Mouse (Mus musculus): ENCODE measurements around the gene Plpp7. TPM values are rescaled to one million over a fixed set of nuclear protein-coding genes. Genes with fewer than 3 reads are reported as not detected.
A peak's percentile ranks its signal among the peaks of the same experiment; 100 is the strongest.

The Plpp7 gene
- polyA plus RNA-seq, 1 experiment from 2014 or later: 4.4 TPM

DNA sequence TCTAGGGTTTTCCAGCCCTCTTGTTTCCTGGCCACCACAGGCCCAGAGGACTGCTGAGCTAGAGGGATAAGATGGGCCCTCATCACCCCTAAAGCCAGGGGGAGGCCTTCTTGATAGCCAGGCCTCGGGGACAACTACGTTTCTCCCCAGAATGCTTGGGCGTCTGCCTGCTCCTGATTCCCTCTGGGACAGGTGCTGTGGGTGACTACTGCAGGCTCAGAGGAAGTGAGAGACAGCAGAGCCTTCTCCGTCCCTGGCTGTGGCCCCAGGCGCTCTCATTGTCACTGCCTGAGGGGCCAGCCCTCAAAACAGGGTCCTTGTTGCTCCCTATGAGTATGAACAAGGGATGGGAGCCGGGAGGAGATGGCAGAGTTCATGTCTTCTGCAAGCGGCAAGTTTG lies 10.6 kb downstream of the Plpp7 start:
- no peak overlapping the region for H3K4me3 ChIP-seq (replicated peaks)
- H3K27ac ChIP-seq: no peak overlapping the region
- H3K9me3 ChIP-seq: no peaks in the 10 kb centered on the region
- H3K36me3 ChIP-seq: 0 out of 2 replicates have a peak, but pooled peaks cover 2% of the 10 kb centered on the region
- 83% methylated on average over 7 of the region's 7 CpGs for WGBS
- H3K27me3 ChIP-seq (replicated peaks): no peaks in the 10 kb centered on the region
- no peak for ATAC-seq (ENCODE audit: insufficient read depth, low FRiP score, low read depth)
- no peak overlapping the region for H3K4me2 ChIP-seq
- no peaks in the 10 kb centered on the region for H3K4me1 ChIP-seq
- H3K9ac ChIP-seq: no peak overlapping the region

- Histone ChIP-seq H3K9ac (no peak overlapping the region), H3K4me1 (no peaks in the 10 kb centered on the region), H3K4me3 (replicated peaks) (no peak overlapping the region), H3K9me3 (no peaks in the 10 kb centered on the region), H3K27ac (no peak overlapping the region), H3K4me2 (no peak overlapping the region), H3K27me3 (replicated peaks) (no peaks in the 10 kb centered on the region), H3K36me3 (0 out of 2 replicates have a peak, but pooled peaks cover 2% of the 10 kb centered on the region)
- WGBS: 100% methylated on average over 1 of the region's 1 CpGs
- ATAC-seq (ENCODE audit: insufficient read depth, low FRiP score, low read depth): no peak
These were observed 15.9 kb downstream of the Plpp7 start for GRCm38 (mm10) chr2:32111268-32111667.

GRCm38 (mm10) chr2:32112548-32112947 lies 17.2 kb downstream of the Plpp7 start:
- no peak overlapping the region for H3K27ac ChIP-seq
- WGBS: 66% methylated on average over 2 of the region's 2 CpGs
- H3K36me3 ChIP-seq: 0 out of 2 replicates have a peak, but pooled peaks cover 2% of the 10 kb centered on the region
- ATAC-seq (ENCODE audit: insufficient read depth, low FRiP score, low read depth): no peak
- no peak overlapping the region for H3K4me2 ChIP-seq
- H3K9me3 ChIP-seq: no peaks in the 10 kb centered on the region
- H3K4me1 ChIP-seq: no peaks in the 10 kb centered on the region
- H3K9ac ChIP-seq: no peak overlapping the region
- H3K4me3 ChIP-seq (replicated peaks): no peak overlapping the region
- H3K27me3 ChIP-seq (replicated peaks): no peaks in the 10 kb centered on the region

DNA sequence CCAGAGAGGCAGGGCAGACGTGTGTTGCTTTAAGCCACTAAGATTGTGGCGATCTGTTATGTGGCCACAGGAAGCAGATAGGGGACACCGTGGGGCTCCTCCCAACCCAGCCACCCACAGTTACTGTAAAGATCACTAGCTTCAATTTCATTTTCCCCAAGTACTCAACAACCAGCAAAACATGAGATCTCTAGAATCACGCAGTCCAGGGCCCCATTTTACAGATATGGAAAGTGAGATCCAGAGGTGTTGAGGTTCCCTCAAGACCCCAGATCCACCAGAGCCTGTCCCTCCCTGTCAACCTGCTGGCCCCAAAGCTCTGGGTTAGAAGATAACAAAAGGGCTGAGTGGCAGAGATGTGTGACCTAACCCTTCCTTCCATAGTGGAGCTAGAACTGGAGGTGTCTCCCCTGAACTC lies 20.5 kb downstream of the Plpp7 start:
- no peaks in the 10 kb centered on the region for H3K4me1 ChIP-seq
- no peaks in the 10 kb centered on the region for H3K9me3 ChIP-seq
- WGBS: 90% methylated on average over 4 of the region's 4 CpGs
- no peaks in the 10 kb centered on the region for H3K36me3 ChIP-seq
- H3K27me3 ChIP-seq (replicated peaks): no peaks in the 10 kb centered on the region
- H3K9ac ChIP-seq: no peak overlapping the region
- H3K4me2 ChIP-seq: no peak overlapping the region
- no peak overlapping the region for H3K4me3 ChIP-seq (replicated peaks)
- ATAC-seq (ENCODE audit: insufficient read depth, low FRiP score, low read depth): peak; percentile 78; the same call in 1 of the 2 replicates
- no peak overlapping the region for H3K27ac ChIP-seq

DNA sequence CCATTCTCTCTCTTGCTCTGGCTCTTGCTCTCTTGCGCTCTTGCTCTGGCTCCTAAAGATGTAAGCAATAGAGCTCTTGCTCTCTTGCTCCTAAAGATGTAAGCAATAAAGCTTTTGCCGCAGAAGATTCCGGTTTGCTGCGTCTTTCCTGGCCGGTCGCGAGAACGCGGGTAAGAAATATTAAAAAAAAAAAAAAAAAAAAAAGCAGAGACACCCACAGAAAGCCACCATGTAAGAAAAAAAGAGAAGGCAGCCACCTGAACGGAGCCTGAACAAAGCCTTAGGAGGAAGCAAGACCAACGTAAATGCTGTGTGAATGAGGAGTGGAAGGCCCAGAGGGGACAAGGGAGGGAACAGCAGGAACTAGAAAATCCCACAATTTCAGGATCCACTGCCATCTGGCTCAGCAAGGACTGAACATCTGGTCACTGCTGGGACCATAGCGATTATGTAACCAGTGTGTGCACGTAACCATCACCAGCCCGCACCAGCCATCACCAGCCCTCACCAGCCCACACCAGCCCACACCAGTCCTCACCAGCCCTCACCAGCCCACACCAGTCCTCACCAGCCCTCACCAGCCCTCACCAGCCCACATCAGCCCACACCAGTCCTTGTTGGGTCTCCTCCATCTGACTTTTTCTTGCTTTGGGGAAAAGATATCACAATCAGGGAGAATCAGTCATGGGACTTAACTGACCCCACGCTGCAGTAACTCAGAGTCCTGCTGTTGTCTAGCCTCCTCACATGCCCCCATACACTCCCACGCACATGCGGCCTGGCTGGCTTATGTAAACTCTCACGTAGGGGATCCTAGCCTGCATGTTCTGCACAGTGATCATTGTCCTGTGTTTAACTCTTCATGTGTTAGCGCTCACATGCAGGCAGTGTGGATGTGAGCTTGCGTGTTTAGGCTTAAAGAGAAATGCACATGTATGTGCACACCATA lies 24.7 kb downstream of the Plpp7 start:
- no peaks in the 10 kb centered on the region for H3K9me3 ChIP-seq
- no peaks in the 10 kb centered on the region for H3K27me3 ChIP-seq (replicated peaks)
- no peak overlapping the region for H3K9ac ChIP-seq
- no peaks in the 10 kb centered on the region for H3K36me3 ChIP-seq
- H3K27ac ChIP-seq: no peak overlapping the region
- 87% methylated on average over 20 of the region's 20 CpGs for WGBS
- no peak overlapping the region for H3K4me3 ChIP-seq (replicated peaks)
- no peak overlapping the region for H3K4me2 ChIP-seq
- H3K4me1 ChIP-seq: no peaks in the 10 kb centered on the region
- ATAC-seq (ENCODE audit: insufficient read depth, low FRiP score, low read depth): no peak; the same call in 1 of the 2 replicates

- H3K36me3 ChIP-seq: no peaks in the 10 kb centered on the region
- H3K27ac ChIP-seq: no peak overlapping the region
- no peaks in the 10 kb centered on the region for H3K27me3 ChIP-seq (replicated peaks)
- H3K4me2 ChIP-seq: no peak overlapping the region
- no peak overlapping the region for H3K4me3 ChIP-seq (replicated peaks)
- no peak; the same call in 1 of the 2 replicates for ATAC-seq (ENCODE audit: insufficient read depth, low FRiP score, low read depth)
- no peak overlapping the region for H3K9ac ChIP-seq
- H3K4me1 ChIP-seq: no peaks in the 10 kb centered on the region
- WGBS: 58% methylated on average over 5 of the region's 5 CpGs
- no peaks in the 10 kb centered on the region for H3K9me3 ChIP-seq
These were observed 25.8 kb downstream of the Plpp7 start for GRCm38 (mm10) chr2:32121150-32121549.

DNA sequence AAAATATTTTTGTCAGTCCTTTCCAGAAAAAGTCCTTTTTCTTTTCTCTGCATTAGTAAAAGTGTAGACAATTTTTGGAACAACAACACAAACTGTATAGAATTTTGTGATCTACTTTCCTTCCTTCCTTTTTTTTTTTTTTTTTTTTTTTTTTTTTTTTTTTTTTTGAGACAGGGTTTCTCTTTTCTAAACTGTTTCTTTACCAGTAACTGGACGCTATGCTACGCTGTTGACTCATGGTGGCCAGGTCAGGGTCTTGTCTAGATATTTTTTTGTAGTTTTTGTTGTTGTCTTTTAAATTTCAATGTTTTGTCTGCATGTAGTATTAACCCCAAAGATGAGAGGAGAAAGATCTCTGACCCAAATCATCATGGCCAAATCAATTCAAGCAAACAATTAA lies 26.5 kb downstream of the Plpp7 start:
- no peaks in the 10 kb centered on the region for H3K27me3 ChIP-seq (replicated peaks)
- no peaks in the 10 kb centered on the region for H3K9me3 ChIP-seq
- no peak overlapping the region for H3K4me2 ChIP-seq
- no peak overlapping the region for H3K4me3 ChIP-seq (replicated peaks)
- 76% methylated on average over 2 of the region's 2 CpGs for WGBS
- H3K27ac ChIP-seq: no peak overlapping the region
- ATAC-seq (ENCODE audit: insufficient read depth, low FRiP score, low read depth): no peak
- H3K9ac ChIP-seq: no peak overlapping the region
- no peaks in the 10 kb centered on the region for H3K4me1 ChIP-seq
- no peaks in the 10 kb centered on the region for H3K36me3 ChIP-seq

DNA sequence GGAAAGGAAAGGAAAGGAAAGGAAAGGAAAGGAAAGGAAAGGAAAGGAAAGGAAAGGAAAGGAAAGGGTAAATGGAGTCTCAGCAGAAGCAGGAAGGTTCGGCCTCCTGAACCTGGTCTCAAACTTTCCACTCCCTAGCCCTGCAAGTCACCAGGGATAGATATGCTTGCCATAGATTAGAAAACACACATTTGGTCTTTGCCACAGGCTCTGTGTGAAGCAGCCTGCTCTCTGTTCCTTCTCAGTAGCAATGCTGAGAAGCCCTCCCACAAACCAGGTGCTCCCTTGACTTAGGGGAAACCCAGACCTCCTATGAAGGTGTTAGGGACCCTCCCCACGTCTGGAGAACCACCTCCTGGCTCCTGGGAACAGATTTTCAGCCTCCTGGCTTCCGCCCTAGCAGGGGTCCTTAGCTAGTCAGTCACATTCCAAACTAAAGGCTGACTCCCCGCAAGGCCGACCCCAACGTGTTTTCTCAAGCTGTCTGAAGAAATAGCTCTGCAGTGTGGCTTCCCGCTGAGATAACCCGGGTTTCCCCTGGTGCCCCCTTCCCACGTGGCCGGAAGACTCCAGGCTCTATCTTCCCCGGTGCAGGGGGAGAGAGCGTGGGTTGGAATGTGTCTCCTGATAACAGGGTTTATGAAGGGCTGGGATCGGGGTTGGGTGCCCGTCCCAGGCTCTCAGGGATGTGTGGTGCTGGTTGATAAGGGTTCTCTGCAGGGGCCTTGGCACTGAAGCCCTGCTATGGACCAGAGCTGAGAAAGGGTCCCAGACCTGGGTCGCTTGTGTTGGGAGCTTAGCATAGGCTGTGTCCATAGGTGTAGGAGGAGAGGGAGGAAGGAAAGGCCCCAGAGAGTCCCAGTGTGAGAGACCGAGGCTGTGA lies 32.6 kb downstream of the Plpp7 start:
- no peak overlapping the region for H3K4me2 ChIP-seq
- H3K9ac ChIP-seq: no peak overlapping the region
- H3K4me1 ChIP-seq: peaks cover 9% of the 10 kb centered on the region
- no peaks in the 10 kb centered on the region for H3K27me3 ChIP-seq (replicated peaks)
- no peak overlapping the region for H3K4me3 ChIP-seq (replicated peaks)
- peak; percentile 91 for ATAC-seq (ENCODE audit: insufficient read depth, low FRiP score, low read depth)
- 21% methylated on average over 16 of the region's 16 CpGs for WGBS
- no peaks in the 10 kb centered on the region for H3K9me3 ChIP-seq
- H3K36me3 ChIP-seq: no peaks in the 10 kb centered on the region
- no peak overlapping the region for H3K27ac ChIP-seq

DNA sequence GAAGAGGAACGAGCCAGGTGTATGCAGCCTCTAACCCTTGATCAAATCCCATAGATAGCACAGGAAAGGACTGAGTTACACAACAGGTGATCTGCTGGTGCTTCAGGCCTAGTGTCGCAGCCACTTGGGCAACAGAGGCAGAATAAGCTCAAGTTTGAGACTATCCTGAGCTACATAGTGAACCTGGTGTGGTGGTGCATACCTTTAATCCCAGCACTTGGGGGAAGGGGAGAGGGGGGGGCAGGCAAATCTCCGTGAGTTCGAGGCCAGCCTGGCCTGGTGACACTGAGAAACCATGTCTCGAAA lies 33.2 kb downstream of the Plpp7 start:
- ATAC-seq (ENCODE audit: insufficient read depth, low FRiP score, low read depth): peak; percentile 31; the same call in 1 of the 2 replicates
- H3K9me3 ChIP-seq: no peaks in the 10 kb centered on the region
- no peaks in the 10 kb centered on the region for H3K27me3 ChIP-seq (replicated peaks)
- no peaks in the 10 kb centered on the region for H3K36me3 ChIP-seq
- H3K4me2 ChIP-seq: no peak overlapping the region
- H3K27ac ChIP-seq: no peak overlapping the region
- peaks cover 9% of the 10 kb centered on the region for H3K4me1 ChIP-seq
- 77% methylated on average over 5 of the region's 5 CpGs for WGBS
- H3K9ac ChIP-seq: no peak overlapping the region
- H3K4me3 ChIP-seq (replicated peaks): no peak overlapping the region

GRCm38 (mm10) chr2:32129383-32130074 lies 34.2 kb downstream of the Plpp7 start:
- no peak for ATAC-seq (ENCODE audit: insufficient read depth, low FRiP score, low read depth)
- Histone ChIP-seq H3K4me3 (replicated peaks) (no peak overlapping the region), H3K4me2 (no peak overlapping the region), H3K9ac (no peak overlapping the region), H3K27me3 (replicated peaks) (no peaks in the 10 kb centered on the region), H3K36me3 (no peaks in the 10 kb centered on the region), H3K27ac (no peak overlapping the region), H3K4me1 (peaks cover 9% of the 10 kb centered on the region), H3K9me3 (no peaks in the 10 kb centered on the region)
- 58% methylated on average over 11 of the region's 11 CpGs for WGBS

GRCm38 (mm10) chr2:32130435-32130834 lies 35.1 kb downstream of the Plpp7 start:
- Histone ChIP-seq H3K36me3 (no peaks in the 10 kb centered on the region), H3K9me3 (no peaks in the 10 kb centered on the region), H3K4me1 (peaks cover 9% of the 10 kb centered on the region), H3K4me2 (peak overlapping the region; percentile 27; the same call in 1 of the 2 replicates), H3K4me3 (replicated peaks) (no peak overlapping the region), H3K27ac (no peak overlapping the region), H3K9ac (no peak overlapping the region), H3K27me3 (replicated peaks) (no peaks in the 10 kb centered on the region)
- 34% methylated on average over 6 of the region's 6 CpGs for WGBS
- no peak for ATAC-seq (ENCODE audit: insufficient read depth, low FRiP score, low read depth)

Data from stomach, embryonic 15.5 days (tissue).